ENCODE assay signal across 14 mouse cellular contexts in genomic region chr10:42265021-42265689, GRCm38 (mm10). TPM values are rescaled to one million over a fixed set of nuclear protein-coding genes. Genes with fewer than 3 reads are reported as not detected.
DNase-seq lines count a peak whose midpoint lies in the region; ATAC-seq lines count a peak whose summit lies in the region.
"Had no signal": no experiment of that assay in that cellular context is flagged by ENCODE, and none has a peak within 500 bp of the region (broad histone marks: within the 10 kb centered on the region; RNA-seq: fewer than 3 reads in every experiment).

No protein-coding gene starts in this region.

- peaks cover 26% of the 10 kb centered on the region for H3K36me3 ChIP-seq in kidney, embryonic 14.5 days (ENCODE audit: control insufficient read depth, insufficient read depth, low read length)
- H3K36me3 ChIP-seq in erythroblast, embryonic 14.5 days (ENCODE audit: control insufficient read depth), result peaks cover 100% of the 10 kb centered on the region
- H3K36me3 ChIP-seq: midbrain, embryonic 15.5 days had no signal

- no peaks in the 10 kb centered on the region for H3K27me3 ChIP-seq in kidney, embryonic 14.5 days (ENCODE audit: control insufficient read depth, insufficient read depth, low read length)
- H3K27me3 ChIP-seq in erythroblast, embryonic 14.5 days (ENCODE audit: control insufficient read depth), result peaks cover 9% of the 10 kb centered on the region; the same call in 1 of the 2 replicates
- H3K27me3 ChIP-seq: forebrain, embryonic 13.5 days; midbrain, embryonic 15.5 days had no signal

- 93% methylated on average over 11 of the region's 11 CpGs for WGBS in kidney, embryonic 14.5 days

- no peak overlapping the region for H3K4me3 ChIP-seq in kidney, embryonic 14.5 days (ENCODE audit: low read length)
- H3K4me3 ChIP-seq in erythroblast, embryonic 14.5 days (replicated peaks), result peak overlapping the region; percentile 54
- H3K4me3 ChIP-seq: forebrain, embryonic 13.5 days; midbrain, embryonic 15.5 days had no signal

- peaks cover 10% of the 10 kb centered on the region for H3K4me1 ChIP-seq in kidney, embryonic 14.5 days (ENCODE audit: control insufficient read depth, insufficient read depth, low read length)
- H3K4me1 ChIP-seq in erythroblast, embryonic 14.5 days (ENCODE audit: control insufficient read depth), result peaks cover 100% of the 10 kb centered on the region
- H3K4me1 ChIP-seq: forebrain, embryonic 13.5 days; midbrain, embryonic 15.5 days had no signal

- no peaks in the 10 kb centered on the region for H3K9me3 ChIP-seq in kidney, embryonic 14.5 days (ENCODE audit: control insufficient read depth, low read length)
- H3K9me3 ChIP-seq in erythroblast, embryonic 14.5 days (ENCODE audit: control insufficient read depth, low read length), result peaks cover 32% of the 10 kb centered on the region
- H3K9me3 ChIP-seq: forebrain, embryonic 13.5 days; midbrain, embryonic 15.5 days had no signal

- ATAC-seq in kidney, embryonic 14.5 days (ENCODE audit: low FRiP score, low TSS enrichment), result no peak
- ATAC-seq: forebrain, embryonic 13.5 days; midbrain, embryonic 15.5 days had no signal

- DNase-seq in cerebellum, adult 9-10 months, result peak; percentile 77
- no peak for DNase-seq in cerebellum, adult 8-10 months
- DNase-seq in kidney, postnatal 36 days, result peak; percentile 45 to 64
- peak; percentile 60 to 79 for DNase-seq in spleen, postnatal 36 days (ENCODE audit: low spot score in 2 of 2)
- DNase-seq in layer of hippocampus, adult 18-20 months (ENCODE audit: low spot score in 2 of 2), result no peak
- no peak for DNase-seq in frontal cortex, postnatal 14 days (ENCODE audit: low spot score in 2 of 2)
- DNase-seq: embryo, embryonic 11 days; layer of hippocampus, postnatal 36 days; lung, embryonic 14.5 days; right cerebral cortex, postnatal 4 days had no signal

- H3K27ac ChIP-seq in kidney, embryonic 14.5 days (ENCODE audit: low read depth, low read length), result no peak overlapping the region
- H3K27ac ChIP-seq: forebrain, embryonic 13.5 days; midbrain, embryonic 15.5 days had no signal

- no peak overlapping the region for H3K9ac ChIP-seq in kidney, embryonic 14.5 days (ENCODE audit: low read depth, low read length)
- H3K9ac ChIP-seq: forebrain, embryonic 13.5 days; lung, embryonic 14.5 days; midbrain, embryonic 15.5 days had no signal

- H3K4me2 ChIP-seq in kidney, embryonic 14.5 days (replicated peaks; ENCODE audit: low read depth, low read length), result no peak overlapping the region
- H3K4me2 ChIP-seq: forebrain, embryonic 13.5 days; lung, embryonic 14.5 days; midbrain, embryonic 15.5 days had no signal

RNA-seq across cellular contexts. Expression of gene Foxo3, which starts 11.4 kb away (rescaled TPM):
- polyA plus RNA-seq in kidney, embryonic 14.5 days (2014; fragmentation: Nextera tagmentation; extraction: Ambion mirVana), result 8.2 and 10.2 TPM in 2 replicates
- 14.6 and 19.0 TPM in 2 replicates for polyA plus RNA-seq in erythroblast, embryonic 14.5 days (2012)
- 10 to 100 TPM; 51.2 to 55.5 TPM for total RNA-seq in layer of hippocampus, adult 18-20 months (2021)

Comparison
In these comparisons a context has a peak if more than half of its experiments do, and no peak if none do; other contexts are left out.
1. DNase-seq: peak in cerebellum, adult 9-10 months (single experiment), kidney, postnatal 36 days (2 of 2) and spleen, postnatal 36 days (2 of 2); none in cerebellum, adult 8-10 months (single experiment), layer of hippocampus, adult 18-20 months (0 of 2) and frontal cortex, postnatal 14 days (0 of 2).